Mouse (Mus musculus): ENCODE data around the gene Trpm6.

GRCm38 (mm10) chr19:18889117-18889627, 139.4 kb downstream of the Trpm6 start:
- TF ChIP-seq CTCF (conservative IDR thresholded peaks at IDR 0.05; ENCODE audit: insufficient read depth, insufficient read length, low read depth, low read length) (no peak), POLR2A (IDR thresholded peaks at IDR 0.05; ENCODE audit: low read depth, low read length) (no peak)
